Mouse (Mus musculus) right cerebral cortex, adult 18-20 months (tissue): ENCODE results near the gene Vmn1r173.
"Not testable (repeated sequence)": the region's sequence is repeated elsewhere in the genome, so short reads cannot be mapped to it uniquely, and the experiment has no call there.

Source experiments
- DNase-seq: peaks from one replicate; pipeline ENCODE4 v3.0.0; 2022; ENCODE audit warnings: mixed read lengths

The Vmn1r173 gene

DNA sequence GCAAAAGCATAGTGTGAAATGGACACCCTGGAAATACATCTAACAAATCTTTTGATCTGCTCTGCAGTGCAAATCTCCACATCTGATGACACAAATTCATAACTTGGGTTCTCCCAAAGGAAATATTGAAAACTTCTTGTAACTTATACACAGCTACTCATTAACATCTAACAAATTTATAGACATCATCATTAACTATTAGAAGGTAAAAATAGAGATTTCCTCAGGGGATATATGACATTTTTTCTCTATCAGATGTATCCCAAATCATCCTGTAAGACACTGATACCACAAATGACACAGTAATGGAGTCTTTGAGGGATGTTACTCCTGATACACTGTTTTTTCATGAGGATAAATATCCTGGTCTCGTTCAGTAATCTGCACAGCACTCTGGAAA is at the start of gene Vmn1r173:
Gene Vmn1r173 (plus strand): TSS at position 301 of the 400 bp plus-strand sequence.
- not testable (repeated sequence) for DNase-seq

DNA sequence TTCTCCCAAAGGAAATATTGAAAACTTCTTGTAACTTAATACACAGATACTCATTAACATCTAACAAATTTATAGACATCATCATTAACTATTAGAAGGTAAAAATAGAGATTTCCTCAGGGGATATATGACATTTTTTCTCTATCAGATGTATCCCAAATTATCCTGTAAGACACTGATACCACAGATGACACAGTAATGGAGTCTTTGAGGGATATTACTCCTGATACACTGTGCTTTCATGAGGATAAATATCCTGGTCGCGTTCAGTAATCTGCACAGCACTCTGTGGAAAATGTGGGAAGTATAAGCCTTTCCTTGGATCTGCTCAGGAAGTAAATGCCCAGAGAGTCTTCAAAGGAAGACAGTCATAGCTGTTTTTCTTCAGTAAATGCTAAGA is 42.5 kb upstream of the Vmn1r173 start, which contains the start of gene Vmn1r172:
Gene Vmn1r172 (plus strand): TSS at position 301 of the 400 bp plus-strand sequence.
- no peak for DNase-seq

DNA sequence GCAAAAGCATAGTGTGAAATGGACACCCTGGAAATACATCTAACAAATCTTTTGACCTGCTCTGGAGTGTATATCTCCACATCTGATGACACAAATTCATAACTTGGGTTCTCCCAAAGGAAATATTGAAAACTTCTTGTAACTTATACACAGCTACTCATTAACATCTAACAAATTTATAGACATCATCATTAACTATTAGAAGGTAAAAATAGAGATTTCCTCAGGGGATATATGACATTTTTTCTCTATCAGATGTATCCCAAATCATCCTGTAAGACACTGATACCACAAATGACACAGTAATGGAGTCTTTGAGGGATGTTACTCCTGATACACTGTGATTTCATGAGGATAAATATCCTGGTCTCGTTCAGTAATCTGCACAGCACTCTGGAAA is 51.5 kb downstream of the Vmn1r173 start, which contains the start of gene Vmn1r174:
Gene Vmn1r174 (plus strand): TSS at position 301 of the 400 bp plus-strand sequence.
- not testable (repeated sequence) for DNase-seq
